Mouse (Mus musculus) midbrain, embryonic 16.5 days (tissue): Measurements from ENCODE around the gene Prf1. TPM values are rescaled to one million over a fixed set of nuclear protein-coding genes. Genes with fewer than 3 reads are reported as not detected.

Experiments used
- ATAC-seq: fragments of 200-750 bp; cut with Nextera tagmentation; 2 replicates; pipeline ENCODE4 v1.8.0; 2017; ENCODE audit warnings: moderate TSS enrichment
- H3K27ac ChIP-seq: fragments of 300-500 bp; sonication (generic); 2 replicates; pipeline ENCODE4 v1.5.1; 2014; ENCODE audit warnings: mild to moderate bottlenecking, low read length, mixed read lengths
- H3K27me3 ChIP-seq: fragments of 300-500 bp; sonication (generic); 2 replicates; pipeline ENCODE4 v1.6.1; 2014; ENCODE audit warnings: low read depth, low read length, mixed read lengths; ENCODE audit not compliant: control insufficient read depth, insufficient read depth
- H3K36me3 ChIP-seq: fragments of 300-500 bp; sonication (generic); 2 replicates; pipeline ENCODE4 v1.6.1; 2014; ENCODE audit warnings: mild to moderate bottlenecking, low read length, moderate library complexity, mixed read lengths; ENCODE audit not compliant: control insufficient read depth, insufficient read depth
- H3K4me1 ChIP-seq: fragments of 300-500 bp; sonication (generic); 2 replicates; pipeline ENCODE4 v1.6.1; 2014; ENCODE audit warnings: mild to moderate bottlenecking, low read length, mixed read lengths; ENCODE audit not compliant: control insufficient read depth, insufficient read depth
- H3K4me2 ChIP-seq: fragments of 300-500 bp; sonication (generic); 2 replicates; pipeline ENCODE4 v1.6.1; 2014; ENCODE audit warnings: mild to moderate bottlenecking, low read length, mixed read lengths
- H3K4me3 ChIP-seq: fragments of 300-500 bp; sonication (generic); 2 replicates; pipeline ENCODE4 v1.5.1; 2014; ENCODE audit warnings: low read depth, mild to moderate bottlenecking, low read length, moderate library complexity, mixed read lengths
- H3K9ac ChIP-seq: fragments of 300-500 bp; sonication (generic); 2 replicates; pipeline ENCODE4 v1.6.1; 2014; ENCODE audit warnings: low read depth, low read length, mixed read lengths
- H3K9me3 ChIP-seq: fragments of 300-500 bp; sonication (generic); replicated peaks from 2 replicates; pipeline ENCODE4 v1.6.1; 2014; ENCODE audit warnings: mild to moderate bottlenecking, low read length, mixed read lengths; ENCODE audit not compliant: control insufficient read depth, poor library complexity, severe bottlenecking
- WGBS: fragments of 180-500 bp; shearing (Covaris S2); extraction: QIAGEN DNeasy Blood & Tissue Kit; methylation state at CpG from one replicate; pipeline ENCODE4 v1.1.7; 2014; 5-methylcytosine and 5-hydroxymethylcytosine counted together
- polyA plus RNA-seq: library from polyadenylated mRNA; unstranded; fragments of >200 nt; fragmentation: Nextera tagmentation; extraction: Ambion mirVana; gene quantifications from 2 replicates; pipeline ENCODE4 v1.2.1, GENCODE M21; 2015

The Prf1 gene
- polyA plus RNA-seq, 1 experiment from 2014 or later, result not detected

GRCm38 (mm10) chr10:61300996-61301395 is 3.4 kb downstream of the Prf1 start:
- 85% methylated on average over 3 of the region's 3 CpGs for WGBS
- Histone ChIP-seq H3K27ac (no peak overlapping the region), H3K27me3 (no peaks in the 10 kb centered on the region), H3K36me3 (no peaks in the 10 kb centered on the region), H3K4me1 (no peaks in the 10 kb centered on the region), H3K9ac (no peak overlapping the region), H3K9me3 (no peaks in the 10 kb centered on the region), H3K4me2 (no peak overlapping the region), H3K4me3 (no peak overlapping the region)
- ATAC-seq, result no peak

- Histone ChIP-seq H3K36me3 (no peaks in the 10 kb centered on the region), H3K27me3 (no peaks in the 10 kb centered on the region), H3K4me2 (no peak overlapping the region), H3K4me3 (no peak overlapping the region), H3K4me1 (no peaks in the 10 kb centered on the region), H3K27ac (no peak overlapping the region), H3K9ac (no peak overlapping the region), H3K9me3 (no peaks in the 10 kb centered on the region)
- no peak for ATAC-seq
- whole genome bisulfite sequencing, result 89% methylated on average over 6 of the region's 6 CpGs
These were observed 6.4 kb downstream of the Prf1 start for GRCm38 (mm10) chr10:61304046-61304445.

DNA sequence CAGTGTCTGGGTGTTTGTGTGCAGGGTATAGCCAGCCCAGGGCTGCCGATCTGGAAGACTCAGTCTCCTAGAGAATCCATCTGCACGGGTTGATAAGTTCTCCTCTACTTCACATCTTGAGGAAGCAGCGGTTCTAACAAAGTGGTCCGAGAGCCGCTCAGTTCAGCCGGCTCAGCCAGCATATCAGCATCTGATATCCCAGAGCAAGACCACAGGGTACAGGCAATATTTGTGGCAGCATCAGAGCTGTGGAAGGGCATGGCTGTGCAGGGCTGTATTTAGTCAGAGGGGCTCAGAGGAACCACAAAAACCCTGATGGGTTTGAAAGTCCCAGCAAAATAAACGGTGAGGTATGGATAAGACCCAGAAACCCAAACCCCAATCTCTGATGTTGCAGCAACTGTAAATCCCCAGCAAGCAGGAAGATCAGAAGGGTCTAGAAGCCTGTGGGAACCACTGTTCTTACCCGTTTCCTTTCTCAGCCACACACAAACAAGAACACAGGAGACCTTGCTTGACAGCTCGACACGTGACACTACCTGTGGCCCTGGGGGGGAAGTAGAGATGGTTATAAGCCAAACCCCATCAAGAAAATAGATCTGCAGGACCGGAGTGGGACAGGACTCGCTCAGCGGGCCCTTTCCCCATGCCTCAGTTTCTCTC is 8.4 kb downstream of the Prf1 start:
- Histone ChIP-seq H3K4me1 (no peaks in the 10 kb centered on the region), H3K9ac (no peak overlapping the region), H3K4me2 (no peak overlapping the region), H3K27ac (no peak overlapping the region), H3K27me3 (no peaks in the 10 kb centered on the region), H3K4me3 (no peak overlapping the region), H3K36me3 (no peaks in the 10 kb centered on the region), H3K9me3 (no peaks in the 10 kb centered on the region)
- WGBS, result 86% methylated on average over 13 of the region's 13 CpGs
- no peak for ATAC-seq

GRCm38 (mm10) chr10:61308706-61309320 is 11.2 kb downstream of the Prf1 start:
- no peaks in the 10 kb centered on the region for H3K27me3 ChIP-seq
- H3K4me3 ChIP-seq, result no peak overlapping the region
- ATAC-seq, result no peak

GRCm38 (mm10) chr10:61312159-61312558 is 14.5 kb downstream of the Prf1 start:
- no peaks in the 10 kb centered on the region for H3K9me3 ChIP-seq
- WGBS, result 88% methylated on average over 6 of the region's 6 CpGs
- H3K36me3 ChIP-seq, result no peaks in the 10 kb centered on the region

More at GRCm38 (mm10) chr10:61308706-61309320, 11.2 kb downstream of the Prf1 start:
- Histone ChIP-seq H3K9ac (no peak overlapping the region), H3K27ac (no peak overlapping the region), H3K36me3 (no peaks in the 10 kb centered on the region), H3K4me2 (no peak overlapping the region), H3K4me1 (no peaks in the 10 kb centered on the region), H3K9me3 (no peaks in the 10 kb centered on the region)
- 67% methylated on average over 12 of the region's 12 CpGs for WGBS

DNA sequence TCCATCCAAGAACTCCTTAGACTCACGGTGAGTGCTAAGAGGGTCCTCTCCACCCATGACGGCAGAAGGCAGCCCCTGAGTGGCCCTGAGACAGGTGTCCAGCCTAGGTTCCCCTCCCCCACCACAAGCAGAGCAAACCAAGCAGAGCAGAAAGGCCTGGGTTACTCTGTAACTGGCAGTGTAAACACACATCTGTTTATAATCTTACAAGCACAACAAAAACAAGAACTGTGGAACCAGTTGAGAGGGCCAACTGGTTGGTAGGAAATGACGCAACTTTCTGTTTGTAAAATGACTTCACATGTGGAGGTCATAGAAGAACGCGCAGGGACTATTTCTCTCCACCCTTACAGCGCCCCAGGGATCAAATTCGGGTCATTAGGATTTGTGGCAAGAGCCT is 15.1 kb downstream of the Prf1 start:
- no peaks in the 10 kb centered on the region for H3K27me3 ChIP-seq
- no peak for ATAC-seq
- WGBS, result 71% methylated on average over 7 of the region's 7 CpGs
- H3K9ac ChIP-seq, result no peak overlapping the region
- no peak overlapping the region for H3K4me3 ChIP-seq
- no peak overlapping the region for H3K4me2 ChIP-seq
- H3K36me3 ChIP-seq, result no peaks in the 10 kb centered on the region
- H3K27ac ChIP-seq, result no peak overlapping the region
- no peaks in the 10 kb centered on the region for H3K4me1 ChIP-seq
- no peaks in the 10 kb centered on the region for H3K9me3 ChIP-seq

More at GRCm38 (mm10) chr10:61312159-61312558, 14.5 kb downstream of the Prf1 start:
- no peaks in the 10 kb centered on the region for H3K4me1 ChIP-seq
- no peak overlapping the region for H3K9ac ChIP-seq
- ATAC-seq, result no peak
- no peak overlapping the region for H3K27ac ChIP-seq
- no peak overlapping the region for H3K4me3 ChIP-seq
- no peaks in the 10 kb centered on the region for H3K27me3 ChIP-seq
- no peak overlapping the region for H3K4me2 ChIP-seq

DNA sequence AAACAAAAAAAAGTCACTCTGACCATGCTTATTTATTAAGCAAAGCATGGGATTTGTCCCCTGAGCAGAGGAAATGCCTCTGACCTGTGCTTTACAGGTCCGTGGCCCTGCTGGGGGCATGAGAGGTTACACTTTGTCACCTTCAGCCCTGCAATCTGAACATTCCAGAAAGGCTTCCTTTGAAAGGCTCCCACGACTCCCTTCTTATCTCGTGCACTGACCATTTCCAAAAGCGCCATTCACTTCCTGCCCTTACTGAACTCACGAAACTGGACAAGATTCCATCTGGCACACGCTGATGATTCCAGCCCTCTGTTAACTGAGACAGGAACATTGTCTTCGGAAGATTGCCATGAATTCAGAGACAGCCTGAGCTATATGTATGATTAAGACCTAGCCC is 16.1 kb downstream of the Prf1 start:
- Histone ChIP-seq H3K27me3 (no peaks in the 10 kb centered on the region), H3K4me1 (no peaks in the 10 kb centered on the region), H3K27ac (no peak overlapping the region), H3K4me3 (no peak overlapping the region), H3K36me3 (no peaks in the 10 kb centered on the region), H3K9me3 (no peaks in the 10 kb centered on the region), H3K9ac (no peak overlapping the region), H3K4me2 (no peak overlapping the region)
- no peak for ATAC-seq
- WGBS, result 80% methylated on average over 7 of the region's 7 CpGs

DNA sequence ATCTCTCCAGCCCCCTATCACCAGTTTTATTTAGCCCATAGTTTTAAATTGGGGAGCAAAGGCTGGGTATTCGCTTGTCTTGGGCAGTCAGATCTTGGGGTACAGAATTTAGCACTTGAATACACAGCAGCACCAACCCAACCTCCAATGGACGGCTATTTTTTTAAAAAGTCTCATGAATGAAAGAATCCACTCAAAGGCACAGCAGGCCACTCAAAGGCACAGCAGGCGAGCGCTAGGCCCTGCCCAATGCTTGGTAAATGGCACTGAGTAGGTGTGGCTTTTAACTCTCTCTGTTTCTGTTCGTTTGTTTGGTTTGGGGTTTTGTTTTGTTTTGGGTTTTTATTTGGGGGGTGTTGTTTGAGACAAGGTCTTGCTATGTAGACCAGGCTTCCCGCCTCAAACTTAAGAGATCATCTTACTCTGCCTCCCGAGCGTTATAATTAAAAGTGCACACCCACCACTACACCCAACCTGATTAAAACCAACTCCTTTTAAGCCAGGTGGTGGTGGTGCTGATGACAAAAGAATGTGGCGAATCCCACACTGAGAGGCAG is 17.8 kb downstream of the Prf1 start:
- no peaks in the 10 kb centered on the region for H3K36me3 ChIP-seq
- H3K4me1 ChIP-seq, result no peaks in the 10 kb centered on the region
- no peak for ATAC-seq
- H3K27me3 ChIP-seq, result no peaks in the 10 kb centered on the region
- no peak overlapping the region for H3K4me2 ChIP-seq
- no peak overlapping the region for H3K9ac ChIP-seq
- 15% methylated on average over 9 of the region's 9 CpGs for WGBS
- H3K27ac ChIP-seq, result no peak overlapping the region
- no peak overlapping the region for H3K4me3 ChIP-seq
- H3K9me3 ChIP-seq, result no peaks in the 10 kb centered on the region

DNA sequence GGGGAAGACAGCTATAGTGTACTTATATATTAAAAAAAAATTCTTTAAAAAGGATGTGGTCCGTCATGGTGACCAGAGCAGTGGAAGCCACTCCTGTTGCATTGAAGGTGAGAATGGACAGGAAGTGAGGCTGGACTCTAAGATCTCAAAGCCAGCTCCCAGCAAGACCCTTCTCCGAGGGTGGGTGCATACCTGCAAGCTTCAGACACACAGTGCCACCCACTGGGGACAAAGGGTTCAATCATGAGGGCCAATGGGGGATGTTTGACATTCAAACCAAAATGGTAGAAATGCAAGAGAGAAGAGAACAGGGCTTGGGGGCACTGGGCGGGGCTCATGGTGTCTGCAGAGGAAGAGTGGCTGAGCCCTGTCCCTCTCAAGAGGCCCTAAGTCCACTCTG is 20.9 kb downstream of the Prf1 start:
- Histone ChIP-seq H3K9me3 (peaks cover 3% of the 10 kb centered on the region; the same call in 1 of the 2 replicates), H3K4me3 (no peak overlapping the region), H3K9ac (no peak overlapping the region), H3K36me3 (peaks cover 8% of the 10 kb centered on the region), H3K27me3 (no peaks in the 10 kb centered on the region), H3K4me2 (no peak overlapping the region), H3K27ac (no peak overlapping the region), H3K4me1 (no peaks in the 10 kb centered on the region)
- WGBS, result 98% methylated on average over 3 of the region's 3 CpGs
- no peak for ATAC-seq
